Mouse (Mus musculus) cerebellum, postnatal 4 days (tissue): ENCODE measurements around the gene Rnd1.

ENCODE experiments used
- DNase-seq, 2 experiments: peaks; one replicate each; pipeline ENCODE4 v3.0.0; 2022; ENCODE audit warnings: low spot score in 2 of 2, mixed read lengths in 1 of 2

The Rnd1 gene

DNA sequence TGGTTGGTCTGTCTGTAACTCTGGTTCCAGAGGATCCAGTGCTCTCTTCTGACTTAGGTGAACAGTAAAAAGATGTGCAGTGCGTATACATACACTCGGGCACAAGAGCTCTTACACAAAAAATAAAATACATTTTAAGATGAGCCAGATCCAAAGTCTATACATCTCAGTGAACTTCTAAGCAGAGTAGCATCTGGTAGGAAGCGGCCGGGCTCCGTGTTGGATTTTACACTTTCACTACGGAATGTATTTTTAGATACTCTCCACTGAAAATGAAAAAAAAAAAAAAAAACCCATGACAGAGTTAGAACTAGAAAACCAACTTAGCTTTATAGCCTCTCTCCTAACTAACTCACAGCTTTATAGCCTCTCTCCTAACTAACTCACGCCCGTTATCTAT is 3.4 kb upstream of the Rnd1 start:
- no peak for DNase-seq

DNA sequence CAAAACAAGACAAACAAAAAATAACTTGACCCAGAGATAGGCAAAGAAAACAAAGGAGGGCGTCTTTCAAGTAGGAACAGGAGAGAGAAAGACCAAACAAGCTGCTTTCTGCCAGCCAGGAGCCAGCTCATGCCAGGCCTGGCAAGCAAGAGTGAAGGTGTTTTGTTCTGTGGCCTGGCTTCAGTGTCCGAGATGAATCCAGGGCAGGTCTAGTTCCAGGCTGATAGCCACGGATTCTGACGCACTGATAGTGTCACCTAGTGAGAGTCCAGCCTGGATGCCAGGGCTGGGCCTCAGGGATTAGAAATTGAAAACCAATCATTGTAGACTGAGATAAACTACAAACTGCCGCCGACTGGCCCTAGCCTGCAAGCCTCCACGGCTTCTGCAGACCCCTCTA is 716 bp upstream of the Rnd1 start:
- DNase-seq, result no peak

- peak in 1 of 2 experiments; percentile 36 for DNase-seq
These were observed 790 bp downstream of the Rnd1 start for GRCm38 (mm10) chr15:98676471-98676870.

GRCm38 (mm10) chr15:98675634-98676250 is 1.5 kb downstream of the Rnd1 start:
- DNase-seq, result no peak

DNA sequence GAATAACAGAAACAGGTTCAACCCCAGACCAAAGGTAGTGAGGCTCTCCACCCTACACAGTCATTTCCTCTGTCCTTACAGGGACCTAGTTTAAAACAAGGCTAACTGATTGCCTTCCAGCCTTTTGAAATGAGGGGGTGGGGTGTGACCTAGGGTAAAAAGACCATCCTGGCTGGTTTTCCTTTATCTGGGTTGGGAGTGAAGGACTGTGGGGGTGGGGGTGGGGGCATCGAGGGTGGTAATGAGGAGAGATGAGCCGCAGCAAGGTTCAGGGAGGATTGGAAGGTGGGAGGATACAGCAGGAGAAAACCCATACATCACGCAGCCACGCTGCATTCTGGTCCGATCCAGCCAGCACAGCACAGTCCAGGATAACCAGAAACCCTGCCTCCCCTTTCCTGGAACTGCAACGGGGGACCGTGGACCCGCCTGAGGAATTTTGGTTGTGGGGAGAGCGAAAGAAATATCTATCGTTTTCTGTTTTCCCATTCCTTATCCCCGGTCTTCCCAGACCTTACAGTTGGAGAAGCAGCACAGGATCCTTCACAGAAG is 2.2 kb downstream of the Rnd1 start:
- DNase-seq, result no peak

GRCm38 (mm10) chr15:98674284-98674993 is 2.8 kb downstream of the Rnd1 start:
- DNase-seq, result peak in 1 of 2 experiments; percentile 37

- no peak for DNase-seq
These were observed 3.5 kb downstream of the Rnd1 start for GRCm38 (mm10) chr15:98673732-98674131.

DNA sequence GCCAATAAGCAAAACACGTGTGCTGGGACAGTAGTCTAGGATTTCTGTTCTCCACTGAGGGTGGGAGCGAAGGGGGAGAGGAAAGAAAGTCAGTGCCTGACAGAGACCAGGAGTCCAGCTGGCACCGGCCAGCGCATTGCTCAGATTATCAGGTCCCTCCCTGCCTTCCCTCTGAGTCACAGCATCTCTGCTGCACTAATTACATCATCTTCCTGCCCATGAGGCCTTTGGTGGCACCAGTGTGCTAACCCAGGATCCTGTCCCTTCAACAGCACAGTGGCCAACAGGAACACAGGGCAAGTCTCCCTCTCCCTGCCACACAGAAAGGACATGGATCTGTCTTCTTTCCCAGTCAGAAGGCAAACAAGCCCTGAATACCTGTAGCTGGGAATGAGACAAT is 4.7 kb downstream of the Rnd1 start:
- DNase-seq, result no peak

DNA sequence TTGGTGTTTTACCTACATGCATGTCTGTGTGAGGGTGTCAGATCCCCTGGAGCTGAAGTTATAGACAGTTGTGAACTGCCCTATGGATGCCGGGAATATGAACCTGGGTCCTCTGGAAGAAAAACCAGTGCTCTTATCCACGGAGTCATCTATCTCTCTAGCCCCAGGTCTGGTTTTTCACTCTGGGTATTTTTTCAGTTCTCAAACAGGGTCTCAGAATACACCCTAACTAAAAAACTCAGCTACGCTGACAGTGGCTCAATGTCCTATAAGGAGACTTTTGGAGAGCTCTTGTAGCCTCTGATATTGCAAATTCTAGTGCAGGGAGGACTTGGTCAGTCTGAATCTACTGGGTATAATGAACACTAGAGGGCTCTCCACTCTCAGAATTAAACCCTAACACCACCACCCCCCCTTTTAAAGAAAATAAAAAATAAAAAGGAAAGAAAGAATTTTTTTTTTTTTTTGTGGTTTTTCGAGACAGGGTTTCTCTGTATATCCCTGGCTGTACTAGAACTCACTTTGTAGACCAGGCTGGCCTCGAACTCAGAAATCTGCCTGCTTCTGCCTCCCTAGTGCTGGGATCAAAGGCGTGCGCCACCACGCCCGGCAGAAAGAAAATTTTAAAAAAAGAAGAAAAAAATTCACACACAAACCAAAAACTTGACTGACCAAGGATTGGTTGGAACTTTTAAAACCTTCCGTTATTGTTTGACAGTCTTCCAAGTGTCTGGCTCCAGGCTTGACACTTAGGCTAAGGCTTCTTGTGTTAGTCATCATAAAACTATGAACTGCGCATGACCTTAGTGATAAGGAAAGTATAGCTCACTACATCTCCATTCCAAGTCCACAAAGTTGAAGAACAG is 13.0 kb downstream of the Rnd1 start:
- DNase-seq, result no peak

- peak; percentile 80 to 93 for DNase-seq
These were observed 14.4 kb downstream of the Rnd1 start, which contains the start of gene Ddx23 for GRCm38 (mm10) chr15:98662567-98663545. Gene Ddx23 (minus strand): TSS chr15:98662894.

- no peak for DNase-seq
These were observed 15.1 kb downstream of the Rnd1 start for GRCm38 (mm10) chr15:98662198-98662566.

- DNase-seq, result no peak
These were observed 20.1 kb downstream of the Rnd1 start for GRCm38 (mm10) chr15:98656982-98657751.

- DNase-seq, result no peak
These were observed 25.1 kb downstream of the Rnd1 start for GRCm38 (mm10) chr15:98652174-98652573.

GRCm38 (mm10) chr15:98651431-98651830 is 25.8 kb downstream of the Rnd1 start:
- DNase-seq, result no peak

DNA sequence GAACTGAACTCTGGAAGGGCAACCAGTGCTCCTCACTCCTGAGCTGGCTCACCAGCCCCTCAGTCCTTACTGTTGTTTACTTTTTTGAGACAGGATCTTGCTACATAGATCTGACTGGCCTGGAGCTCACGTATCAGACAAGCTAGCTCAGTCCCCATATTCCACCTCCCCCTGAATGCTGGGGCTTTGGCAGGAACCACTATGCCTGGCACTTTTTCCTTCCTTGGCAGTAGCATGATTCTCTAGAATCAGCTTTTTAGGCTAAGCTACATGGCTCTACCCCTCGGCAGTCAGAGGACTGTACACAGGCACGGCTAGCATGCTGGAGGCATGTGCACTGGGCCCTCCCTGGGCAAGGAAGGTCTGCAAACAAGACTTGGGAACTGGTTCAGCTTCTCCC is 29.2 kb downstream of the Rnd1 start:
- no peak for DNase-seq

DNA sequence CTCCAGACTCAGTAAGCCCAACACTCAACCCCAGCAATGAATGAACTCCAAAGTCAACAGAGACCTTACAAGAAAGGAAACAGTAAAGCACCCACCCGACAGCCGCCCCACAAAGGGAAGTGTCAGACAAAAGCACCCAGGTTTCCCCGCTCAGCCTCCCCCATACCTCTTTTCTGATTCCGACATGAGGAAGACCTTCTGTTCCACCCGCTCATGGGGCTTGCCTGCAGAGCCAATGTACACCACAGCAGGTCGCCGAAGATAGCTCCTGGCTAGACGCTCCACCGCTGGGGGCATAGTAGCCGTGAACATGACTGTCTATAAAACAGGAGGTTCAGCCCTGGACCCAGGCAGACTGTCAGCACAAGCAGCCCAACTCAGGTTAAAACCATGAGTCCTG is 30.0 kb downstream of the Rnd1 start:
- DNase-seq, result no peak

- DNase-seq, result no peak
These were observed 30.5 kb downstream of the Rnd1 start for GRCm38 (mm10) chr15:98646737-98647136.

DNA sequence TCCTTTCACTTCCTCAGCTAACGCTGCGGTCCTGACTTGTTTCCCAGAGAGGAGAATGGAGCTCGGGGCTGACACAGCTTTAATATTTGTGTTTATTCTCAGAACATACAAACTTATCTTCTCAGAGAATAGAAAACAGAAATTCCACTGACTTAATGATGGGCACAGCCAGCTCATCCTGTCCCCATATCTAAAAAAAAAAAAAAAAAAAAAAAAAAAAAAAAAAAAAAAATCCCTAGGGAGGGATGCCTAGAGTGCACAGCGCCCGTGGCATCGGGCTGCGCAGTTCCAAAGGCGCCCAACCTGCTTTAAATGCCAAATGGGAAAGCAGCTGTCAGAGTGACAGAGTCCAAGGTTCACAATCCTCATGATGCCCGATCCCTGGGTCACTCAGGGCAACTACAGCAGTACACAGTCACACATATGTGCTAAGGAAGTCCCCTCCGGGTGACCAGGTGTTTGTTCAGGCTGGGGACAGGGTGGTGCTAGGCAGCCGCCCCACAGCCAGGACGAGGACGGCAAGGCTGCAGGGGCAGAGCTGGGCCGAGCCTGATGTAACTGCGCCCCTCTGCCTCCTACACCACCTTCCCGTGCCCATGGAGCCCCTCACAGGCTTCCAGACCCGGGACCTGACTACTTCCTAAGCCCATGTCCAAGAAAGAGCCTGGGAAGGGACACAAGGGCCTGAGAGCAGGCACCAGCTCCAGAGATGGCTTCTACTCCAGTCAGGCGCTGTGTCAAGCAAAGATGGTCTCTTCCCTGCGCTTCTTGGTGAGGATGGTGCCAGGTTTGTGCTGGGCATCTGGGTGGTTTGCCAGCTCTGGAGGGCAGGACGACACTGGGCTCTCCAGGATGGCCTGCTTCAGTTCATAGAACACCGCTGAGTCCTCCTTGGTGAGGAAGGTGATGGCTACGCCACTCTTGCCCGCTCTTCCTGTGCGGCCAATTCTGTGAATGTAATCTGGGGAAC is 31.9 kb downstream of the Rnd1 start:
- DNase-seq, result no peak

- no peak for DNase-seq
These were observed 32.9 kb downstream of the Rnd1 start for GRCm38 (mm10) chr15:98644406-98644805.
